Mouse (Mus musculus): Measurements from ENCODE around the gene Disc1. TPM values are rescaled to one million over a fixed set of nuclear protein-coding genes. Genes with fewer than 3 reads are reported as not detected.

Gene Disc1
- polyA plus RNA-seq, 1 experiment from 2014 or later, result 1.6 TPM

GRCm38 (mm10) chr8:125200273-125200863 lies 146.4 kb downstream of the Disc1 start:
- Histone ChIP-seq H3K9ac (ENCODE audit: low read depth, low read length) (no peak overlapping the region), H3K4me3 (ENCODE audit: low read depth, low read length) (no peak overlapping the region), H3K27ac (replicated peaks; ENCODE audit: low read depth, low read length) (no peak overlapping the region), H3K9me3 (ENCODE audit: control insufficient read depth, low read length) (no peaks in the 10 kb centered on the region), H3K27me3 (replicated peaks; ENCODE audit: control insufficient read depth, insufficient read depth, low read length) (no peaks in the 10 kb centered on the region; the same call in 1 of the 2 replicates), H3K36me3 (ENCODE audit: control insufficient read depth, insufficient read depth, low read length) (no peaks in the 10 kb centered on the region), H3K4me2 (ENCODE audit: low read depth, low read length) (no peak overlapping the region), H3K4me1 (ENCODE audit: control insufficient read depth, insufficient read depth, low read length) (0 out of 2 replicates have a peak, but pooled peaks cover 9% of the 10 kb centered on the region)
- DNase-seq (ENCODE audit: low spot score) (no peak), ATAC-seq (ENCODE audit: low read depth) (no peak)
- WGBS, result 80% methylated on average over 13 of the region's 13 CpGs

- no peak overlapping the region for H3K9ac ChIP-seq (ENCODE audit: low read depth, low read length)
- no peaks in the 10 kb centered on the region for H3K9me3 ChIP-seq (ENCODE audit: control insufficient read depth, low read length)
- H3K36me3 ChIP-seq (ENCODE audit: control insufficient read depth, insufficient read depth, low read length), result no peaks in the 10 kb centered on the region
- WGBS, result 83% methylated on average over 6 of the region's 6 CpGs
- no peak overlapping the region for H3K27ac ChIP-seq (replicated peaks; ENCODE audit: low read depth, low read length)
- no peak for ATAC-seq (ENCODE audit: low read depth)
- DNase-seq (ENCODE audit: low spot score), result no peak
- H3K4me3 ChIP-seq (ENCODE audit: low read depth, low read length), result no peak overlapping the region
- no peak overlapping the region for H3K4me2 ChIP-seq (ENCODE audit: low read depth, low read length)
- H3K4me1 ChIP-seq (ENCODE audit: control insufficient read depth, insufficient read depth, low read length), result no peaks in the 10 kb centered on the region
- H3K27me3 ChIP-seq (replicated peaks; ENCODE audit: control insufficient read depth, insufficient read depth, low read length), result no peaks in the 10 kb centered on the region; the same call in 1 of the 2 replicates
Measured at GRCm38 (mm10) chr8:125201650-125202049, 147.7 kb downstream of the Disc1 start.

GRCm38 (mm10) chr8:125203016-125203415 lies 149.0 kb downstream of the Disc1 start:
- H3K27ac ChIP-seq (replicated peaks; ENCODE audit: low read depth, low read length), result no peak overlapping the region
- H3K4me3 ChIP-seq (ENCODE audit: low read depth, low read length), result no peak overlapping the region
- H3K36me3 ChIP-seq (ENCODE audit: control insufficient read depth, insufficient read depth, low read length), result no peaks in the 10 kb centered on the region
- no peak for DNase-seq (ENCODE audit: low spot score)
- no peak overlapping the region for H3K9ac ChIP-seq (ENCODE audit: low read depth, low read length)
- no peak for ATAC-seq (ENCODE audit: low read depth)
- H3K4me1 ChIP-seq (ENCODE audit: control insufficient read depth, insufficient read depth, low read length), result no peaks in the 10 kb centered on the region
- H3K9me3 ChIP-seq (ENCODE audit: control insufficient read depth, low read length), result no peaks in the 10 kb centered on the region
- no peaks in the 10 kb centered on the region; the same call in 1 of the 2 replicates for H3K27me3 ChIP-seq (replicated peaks; ENCODE audit: control insufficient read depth, insufficient read depth, low read length)
- 68% methylated on average over 9 of the region's 9 CpGs for WGBS
- no peak overlapping the region for H3K4me2 ChIP-seq (ENCODE audit: low read depth, low read length)

GRCm38 (mm10) chr8:125205556-125205955 lies 151.6 kb downstream of the Disc1 start:
- no peak for ATAC-seq (ENCODE audit: low read depth)
- DNase-seq (ENCODE audit: low spot score), result no peak
- H3K9ac ChIP-seq (ENCODE audit: low read depth, low read length), result no peak overlapping the region
- H3K9me3 ChIP-seq (ENCODE audit: control insufficient read depth, low read length), result no peaks in the 10 kb centered on the region
- H3K4me3 ChIP-seq (ENCODE audit: low read depth, low read length), result no peak overlapping the region
- no peaks in the 10 kb centered on the region for H3K27me3 ChIP-seq (replicated peaks; ENCODE audit: control insufficient read depth, insufficient read depth, low read length)
- no peaks in the 10 kb centered on the region for H3K4me1 ChIP-seq (ENCODE audit: control insufficient read depth, insufficient read depth, low read length)
- no peaks in the 10 kb centered on the region for H3K36me3 ChIP-seq (ENCODE audit: control insufficient read depth, insufficient read depth, low read length)
- no peak overlapping the region for H3K4me2 ChIP-seq (ENCODE audit: low read depth, low read length)
- no peak overlapping the region for H3K27ac ChIP-seq (replicated peaks; ENCODE audit: low read depth, low read length)
- 97% methylated on average over 4 of the region's 4 CpGs for WGBS

- Histone ChIP-seq H3K4me2 (ENCODE audit: low read depth, low read length) (no peak overlapping the region), H3K4me3 (ENCODE audit: low read depth, low read length) (no peak overlapping the region), H3K36me3 (ENCODE audit: control insufficient read depth, insufficient read depth, low read length) (no peaks in the 10 kb centered on the region), H3K27me3 (replicated peaks; ENCODE audit: control insufficient read depth, insufficient read depth, low read length) (no peaks in the 10 kb centered on the region), H3K4me1 (ENCODE audit: control insufficient read depth, insufficient read depth, low read length) (no peaks in the 10 kb centered on the region), H3K9me3 (ENCODE audit: control insufficient read depth, low read length) (no peaks in the 10 kb centered on the region), H3K9ac (ENCODE audit: low read depth, low read length) (no peak overlapping the region), H3K27ac (replicated peaks; ENCODE audit: low read depth, low read length) (no peak overlapping the region)
- ATAC-seq (ENCODE audit: low read depth), result no peak
- no peak for DNase-seq (ENCODE audit: low spot score)
- WGBS, result 62% methylated on average over 8 of the region's 8 CpGs
Measured at GRCm38 (mm10) chr8:125206391-125206790, 152.4 kb downstream of the Disc1 start.

GRCm38 (mm10) chr8:125206962-125207361 lies 153.0 kb downstream of the Disc1 start:
- Histone ChIP-seq H3K4me3 (ENCODE audit: low read depth, low read length) (no peak overlapping the region), H3K9ac (ENCODE audit: low read depth, low read length) (no peak overlapping the region), H3K4me1 (ENCODE audit: control insufficient read depth, insufficient read depth, low read length) (no peaks in the 10 kb centered on the region), H3K27me3 (replicated peaks; ENCODE audit: control insufficient read depth, insufficient read depth, low read length) (no peaks in the 10 kb centered on the region), H3K27ac (replicated peaks; ENCODE audit: low read depth, low read length) (no peak overlapping the region), H3K36me3 (ENCODE audit: control insufficient read depth, insufficient read depth, low read length) (no peaks in the 10 kb centered on the region), H3K9me3 (ENCODE audit: control insufficient read depth, low read length) (no peaks in the 10 kb centered on the region), H3K4me2 (ENCODE audit: low read depth, low read length) (no peak overlapping the region)
- ATAC-seq (ENCODE audit: low read depth) (no peak), DNase-seq (ENCODE audit: low spot score) (no peak)
- WGBS, result 57% methylated on average over 3 of the region's 3 CpGs

- H3K9ac ChIP-seq (ENCODE audit: low read depth, low read length), result no peak overlapping the region
- no peaks in the 10 kb centered on the region for H3K36me3 ChIP-seq (ENCODE audit: control insufficient read depth, insufficient read depth, low read length)
- H3K27me3 ChIP-seq (replicated peaks; ENCODE audit: control insufficient read depth, insufficient read depth, low read length), result no peaks in the 10 kb centered on the region
- 42% methylated on average over 13 of the region's 13 CpGs for WGBS
- no peak for DNase-seq (ENCODE audit: low spot score)
- no peak overlapping the region for H3K27ac ChIP-seq (replicated peaks; ENCODE audit: low read depth, low read length)
- ATAC-seq (ENCODE audit: low read depth), result no peak
- no peak overlapping the region for H3K4me2 ChIP-seq (ENCODE audit: low read depth, low read length)
- H3K9me3 ChIP-seq (ENCODE audit: control insufficient read depth, low read length), result no peaks in the 10 kb centered on the region
- no peak overlapping the region for H3K4me3 ChIP-seq (ENCODE audit: low read depth, low read length)
- peaks cover 11% of the 10 kb centered on the region for H3K4me1 ChIP-seq (ENCODE audit: control insufficient read depth, insufficient read depth, low read length)
Measured at GRCm38 (mm10) chr8:125212619-125213167, 158.7 kb downstream of the Disc1 start.

GRCm38 (mm10) chr8:125217902-125218581 lies 164.0 kb downstream of the Disc1 start:
- Histone ChIP-seq H3K9me3 (ENCODE audit: control insufficient read depth, low read length) (no peaks in the 10 kb centered on the region), H3K27me3 (replicated peaks; ENCODE audit: control insufficient read depth, insufficient read depth, low read length) (no peaks in the 10 kb centered on the region), H3K4me1 (ENCODE audit: control insufficient read depth, insufficient read depth, low read length) (peaks cover 28% of the 10 kb centered on the region), H3K4me2 (ENCODE audit: low read depth, low read length) (peak overlapping the region; percentile 46), H3K9ac (ENCODE audit: low read depth, low read length) (peak overlapping the region; percentile 25; the same call in 1 of the 2 replicates), H3K36me3 (ENCODE audit: control insufficient read depth, insufficient read depth, low read length) (no peaks in the 10 kb centered on the region), H3K4me3 (ENCODE audit: low read depth, low read length) (no peak overlapping the region), H3K27ac (replicated peaks; ENCODE audit: low read depth, low read length) (peak overlapping the region; percentile 80)
- 20% methylated on average over 12 of the region's 12 CpGs for WGBS
- ATAC-seq (ENCODE audit: low read depth) (peak; percentile 69), DNase-seq (ENCODE audit: low spot score) (no peak)
